8 mouse cellular contexts compared by ENCODE assay signal in the genomic region with DNA sequence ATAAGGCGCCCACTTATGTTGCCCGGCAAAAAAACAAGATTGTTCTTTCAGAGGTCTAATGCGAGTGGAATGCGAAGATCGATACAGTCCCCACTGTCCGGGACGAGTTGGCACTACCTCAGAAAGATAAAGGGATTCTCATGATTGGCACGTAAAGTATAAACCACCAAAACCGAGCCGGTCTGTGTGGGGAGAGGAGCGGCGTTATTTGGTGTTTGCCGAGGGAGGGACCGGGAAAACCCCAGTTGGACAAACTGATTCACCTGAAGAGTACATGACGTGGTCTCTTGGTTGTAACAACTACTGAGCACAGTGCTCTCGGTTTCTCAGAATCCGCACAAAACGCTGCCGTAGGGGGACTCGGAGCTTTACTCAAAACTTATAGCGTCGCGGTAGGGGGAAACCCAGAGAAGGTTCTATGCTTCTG. TPM values are rescaled to one million over a fixed set of nuclear protein-coding genes. Genes with fewer than 3 reads are reported as not detected.
A peak's percentile ranks its signal among the peaks of the same experiment; 100 is the strongest.
DNase-seq lines count a peak whose midpoint lies in the region; ATAC-seq lines count a peak whose summit lies in the region.

No protein-coding gene starts in this region.

- peak overlapping the region; percentile 66 for H3K4me3 ChIP-seq in forebrain, embryonic 16.5 days (replicated peaks; ENCODE audit: low read length)
- peak overlapping the region; percentile 94 for H3K4me3 ChIP-seq in liver, embryonic 13.5 days (replicated peaks)

- H3K27ac ChIP-seq in forebrain, embryonic 16.5 days (ENCODE audit: low read length) = no peak overlapping the region
- H3K27ac ChIP-seq in liver, embryonic 13.5 days = peak overlapping the region; percentile 100

- peak; percentile 93 for DNase-seq in heart, adult 11 months
- DNase-seq in heart, adult 8-10 months (ENCODE audit: low spot score) = no peak
- DNase-seq in liver, embryonic 13.5 days = no peak
- peak; percentile 63 for DNase-seq in splenic B cell, adult 2 months (ENCODE audit: low read depth, low spot score)
- no peak for DNase-seq in gastrocnemius, postnatal 25 days
- no peak for DNase-seq in cerebellum, postnatal 10 days

- H3K4me2 ChIP-seq in forebrain, embryonic 16.5 days (ENCODE audit: low read length) = peak overlapping the region; percentile 68
- H3K4me2 ChIP-seq in liver, embryonic 13.5 days = peak overlapping the region; percentile 81

- ATAC-seq in CD4-positive, CD25-positive, alpha-beta regulatory T cell, adult 4 months = peak; percentile 32
- ATAC-seq in forebrain, embryonic 16.5 days = 0 out of 2 replicates have a peak, but pooled peaks have one; percentile 3
- ATAC-seq in liver, embryonic 13.5 days (ENCODE audit: low read depth) = no peak

- H3K4me1 ChIP-seq in forebrain, embryonic 16.5 days (replicated peaks; ENCODE audit: control insufficient read depth, insufficient read depth, low read length) = peaks cover 45% of the 10 kb centered on the region
- peaks cover 69% of the 10 kb centered on the region for H3K4me1 ChIP-seq in liver, embryonic 13.5 days (replicated peaks)

- WGBS in forebrain, embryonic 16.5 days = under 1% methylated on average over 23 of the region's 23 CpGs
- under 1% methylated on average over 23 of the region's 23 CpGs for WGBS in liver, embryonic 13.5 days (ENCODE audit: insufficient replicate concordance)

- H3K9ac ChIP-seq in forebrain, embryonic 16.5 days (replicated peaks; ENCODE audit: low read depth, low read length) = peak overlapping the region; percentile 54
- peak overlapping the region; percentile 99 for H3K9ac ChIP-seq in liver, embryonic 13.5 days

- no peaks in the 10 kb centered on the region for H3K9me3 ChIP-seq in forebrain, embryonic 16.5 days (ENCODE audit: control insufficient read depth, low read length)
- no peaks in the 10 kb centered on the region for H3K9me3 ChIP-seq in liver, embryonic 13.5 days (replicated peaks)

- no peaks in the 10 kb centered on the region for H3K27me3 ChIP-seq in forebrain, embryonic 16.5 days (replicated peaks; ENCODE audit: control insufficient read depth, insufficient read depth, low read length)
- H3K27me3 ChIP-seq in liver, embryonic 13.5 days = no peaks in the 10 kb centered on the region
- no peaks in the 10 kb centered on the region for H3K27me3 ChIP-seq in splenic B cell, adult 2 months (ENCODE audit: control insufficient read depth, insufficient read depth, low read length, poor library complexity, severe bottlenecking)

- H3K36me3 ChIP-seq in forebrain, embryonic 16.5 days (ENCODE audit: control insufficient read depth, insufficient read depth) = peaks cover 19% of the 10 kb centered on the region
- H3K36me3 ChIP-seq in liver, embryonic 13.5 days = peaks cover 34% of the 10 kb centered on the region
- peaks cover 8% of the 10 kb centered on the region for H3K36me3 ChIP-seq in splenic B cell, adult 2 months (ENCODE audit: control insufficient read depth, insufficient read depth, low read length, poor library complexity, severe bottlenecking)

RNA-seq across cellular contexts. Expression of gene Tlcd1, which starts 0.4 kb away (rescaled TPM):
- 1 to 10 TPM; 2.9 to 7.1 (median 5.0) TPM for total RNA-seq in heart, adult 8-10 months (2022)
- polyA plus RNA-seq in CD4-positive, CD25-positive, alpha-beta regulatory T cell, adult 4 months (2017; shearing (Covaris generic)) = 1 to 10 TPM; 2.9 to 3.6 TPM
- polyA plus RNA-seq in forebrain, embryonic 16.5 days (2015; fragmentation: Nextera tagmentation; extraction: Ambion mirVana) = 5.4 and 6.5 TPM in 2 replicates
- polyA plus RNA-seq in liver, embryonic 13.5 days (2015; fragmentation: Nextera tagmentation; extraction: Ambion mirVana) = 50.3 and 54.3 TPM in 2 replicates
- 1 to 10 TPM; 1.9 to 2.4 TPM for total RNA-seq in gastrocnemius, postnatal 25 days (2021)

RNA-seq across cellular contexts. Expression of gene Nek8, which starts 0.4 kb away (rescaled TPM):
- total RNA-seq in heart, adult 8-10 months (2022) = 1 to 10 TPM; 2.0 to 3.2 (median 2.3) TPM
- 10 to 100 TPM; 10.4 to 12.2 TPM for polyA plus RNA-seq in CD4-positive, CD25-positive, alpha-beta regulatory T cell, adult 4 months (2017; shearing (Covaris generic))
- polyA plus RNA-seq in forebrain, embryonic 16.5 days (2015; fragmentation: Nextera tagmentation; extraction: Ambion mirVana) = 5.1 and 6.0 TPM in 2 replicates
- 8.9 and 9.2 TPM in 2 replicates for polyA plus RNA-seq in liver, embryonic 13.5 days (2015; fragmentation: Nextera tagmentation; extraction: Ambion mirVana)
- 1 to 10 TPM in 1 of 2 experiments, under 1 TPM in 1; 0.99 to 1.2 TPM for total RNA-seq in gastrocnemius, postnatal 25 days (2021)

RNA-seq across cellular contexts. Expression of gene Rpl23a, which starts 6.5 kb away (rescaled TPM):
- total RNA-seq in heart, adult 8-10 months (2022) = 100 to 1,000 TPM; 760 to 870 (median 833) TPM
- 1,000 to 10,000 TPM; 3,408 to 3,991 TPM for polyA plus RNA-seq in CD4-positive, CD25-positive, alpha-beta regulatory T cell, adult 4 months (2017; shearing (Covaris generic))
- polyA plus RNA-seq in forebrain, embryonic 16.5 days (2015; fragmentation: Nextera tagmentation; extraction: Ambion mirVana) = 758 and 831 TPM in 2 replicates
- polyA plus RNA-seq in liver, embryonic 13.5 days (2015; fragmentation: Nextera tagmentation; extraction: Ambion mirVana) = 1,033 and 1,075 TPM in 2 replicates
- total RNA-seq in gastrocnemius, postnatal 25 days (2021) = 100 to 1,000 TPM; 715 to 745 TPM

RNA-seq across cellular contexts. Expression of gene Rab34, which starts 11.3 kb away (rescaled TPM):
- 1 to 10 TPM; 6.8 to 8.7 (median 8.1) TPM for total RNA-seq in heart, adult 8-10 months (2022)
- polyA plus RNA-seq in CD4-positive, CD25-positive, alpha-beta regulatory T cell, adult 4 months (2017; shearing (Covaris generic)) = not detected
- 53.9 and 56.9 TPM in 2 replicates for polyA plus RNA-seq in forebrain, embryonic 16.5 days (2015; fragmentation: Nextera tagmentation; extraction: Ambion mirVana)
- polyA plus RNA-seq in liver, embryonic 13.5 days (2015; fragmentation: Nextera tagmentation; extraction: Ambion mirVana) = 13.5 and 15.6 TPM in 2 replicates
- 1 to 10 TPM; 5.0 to 7.3 TPM for total RNA-seq in gastrocnemius, postnatal 25 days (2021)

RNA-seq across cellular contexts. Expression of gene Traf4, which starts 11.5 kb away (rescaled TPM):
- total RNA-seq in heart, adult 8-10 months (2022) = 1 to 10 TPM; 3.4 to 4.3 (median 3.7) TPM
- polyA plus RNA-seq in CD4-positive, CD25-positive, alpha-beta regulatory T cell, adult 4 months (2017; shearing (Covaris generic)) = 1 to 10 TPM; 3.3 to 6.7 TPM
- polyA plus RNA-seq in forebrain, embryonic 16.5 days (2015; fragmentation: Nextera tagmentation; extraction: Ambion mirVana) = 122 and 124 TPM in 2 replicates
- polyA plus RNA-seq in liver, embryonic 13.5 days (2015; fragmentation: Nextera tagmentation; extraction: Ambion mirVana) = 28.0 and 34.6 TPM in 2 replicates
- total RNA-seq in gastrocnemius, postnatal 25 days (2021) = 1 to 10 TPM; 2.9 to 4.0 TPM

Comparison
In these comparisons a context has a peak if more than half of its experiments do, and no peak if none do; other contexts are left out.
1. DNase-seq: peak in heart, adult 11 months (single experiment) and splenic B cell, adult 2 months (single experiment); none in heart, adult 8-10 months (single experiment), liver, embryonic 13.5 days (single experiment), gastrocnemius, postnatal 25 days (single experiment) and cerebellum, postnatal 10 days (0 of 2).